Mouse (Mus musculus) mesoderm, embryonic 11.5 days (tissue): Measurements from ENCODE around the gene Chst10.

Source experiments
- DNase-seq: peaks from one replicate; pipeline ENCODE4 v3.0.0-alpha.2; 2012; ENCODE audit warnings: low read depth, low spot score

Chst10 gene

DNA sequence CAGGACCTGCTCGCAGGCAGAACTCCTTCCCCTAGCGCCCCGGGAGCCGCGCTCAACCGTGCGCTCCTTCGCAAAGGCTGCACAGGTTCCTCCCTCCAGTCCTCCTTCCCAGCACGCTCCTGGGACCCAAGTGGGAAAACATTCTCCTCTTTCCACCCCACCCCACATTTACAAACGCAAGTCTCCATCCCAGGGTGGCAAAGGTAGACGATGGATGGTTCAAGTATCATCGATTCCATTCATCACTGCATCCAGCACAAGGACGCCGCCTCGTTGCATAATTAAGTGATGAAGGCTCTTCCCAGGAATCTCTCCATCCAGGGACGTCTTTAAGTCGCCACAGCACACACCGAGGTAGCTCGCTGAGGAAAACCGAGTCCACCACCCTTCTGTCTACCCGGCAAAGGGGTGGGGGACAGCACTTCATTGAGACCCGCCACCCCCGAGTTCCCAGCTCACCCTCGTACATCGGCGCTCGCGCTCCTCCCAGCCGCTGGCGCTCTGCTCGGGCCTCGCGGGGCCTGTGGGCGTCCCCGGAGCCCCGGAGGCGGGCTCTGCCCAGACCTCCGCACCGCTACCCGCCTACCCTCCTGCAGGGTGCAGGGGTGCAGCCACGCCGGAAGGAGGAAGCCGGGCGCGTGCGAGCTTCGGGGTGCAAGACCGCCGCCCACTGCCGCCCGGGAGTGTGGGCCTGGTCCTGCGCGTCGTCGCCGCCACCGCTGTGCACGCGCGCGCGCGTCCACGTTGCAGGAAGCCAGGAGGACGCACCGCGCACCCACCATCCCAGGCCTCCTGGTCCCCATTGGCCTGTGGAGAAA, at the start of gene Chst10:
Chst10 (minus strand) TSS at position 731 of the 818 bp plus-strand sequence.
- peak; percentile 80 for DNase-seq

DNA sequence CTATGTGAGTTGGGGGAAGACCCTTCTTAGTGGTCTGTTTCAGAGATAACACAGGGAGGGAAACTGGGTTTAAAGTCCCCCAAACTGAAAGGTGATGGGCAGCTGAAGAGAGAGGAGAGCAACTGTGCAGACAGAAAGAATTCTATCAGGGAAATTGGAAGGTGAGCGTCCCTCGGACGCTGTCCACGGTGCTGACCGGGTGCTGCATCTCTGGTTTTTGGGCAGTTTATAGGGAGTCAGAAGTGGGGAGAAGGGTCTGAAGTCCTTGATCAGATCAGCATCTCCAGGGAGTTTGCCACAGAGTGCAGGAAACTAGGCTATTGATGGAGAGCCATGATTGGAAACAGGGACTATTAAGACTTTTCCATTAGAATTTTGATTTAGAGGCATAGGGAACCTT, 41.6 kb upstream of the Chst10 start:
- peak; percentile 74 for DNase-seq

DNA sequence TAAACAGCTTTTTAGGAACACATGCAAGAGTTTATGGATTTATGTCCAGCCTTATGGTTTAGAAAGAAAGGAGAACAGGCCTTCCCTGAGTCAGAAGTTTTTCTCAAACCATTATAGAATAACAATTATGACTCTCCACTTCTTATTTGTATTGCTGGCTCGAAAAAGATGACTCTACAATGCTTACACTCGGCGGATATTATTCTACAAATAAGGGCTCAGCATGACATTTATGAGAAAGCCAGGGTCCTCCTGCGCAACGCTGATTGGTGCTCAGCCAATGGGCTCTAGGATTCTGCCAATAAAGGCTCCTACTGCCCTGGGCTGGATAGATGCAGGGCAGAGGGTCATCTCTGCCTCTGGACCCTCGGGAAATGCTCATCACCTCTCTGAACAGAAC, 40.9 kb upstream of the Chst10 start, which contains the start of gene Nms:
Nms (plus strand) TSS at position 301 of the 400 bp plus-strand sequence.
- no peak for DNase-seq

DNA sequence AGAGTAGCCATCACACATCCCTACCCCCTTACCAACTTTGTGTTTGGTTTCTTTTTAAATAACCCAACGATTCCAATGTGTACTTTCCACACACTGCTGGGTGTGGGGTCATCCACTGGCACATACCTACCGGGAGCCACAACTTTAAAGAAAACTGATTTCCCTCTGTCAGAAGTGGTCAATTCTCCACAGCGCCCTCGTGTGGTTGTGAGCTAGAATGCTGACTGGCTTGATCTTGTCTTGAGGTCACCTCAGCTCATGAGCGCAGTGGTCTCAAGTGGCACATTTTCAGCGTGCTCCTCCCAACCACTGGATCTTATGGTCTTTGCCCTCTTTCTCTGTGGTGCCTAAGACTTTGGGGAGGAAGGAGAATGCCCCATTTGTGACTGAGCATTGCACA, 38.8 kb upstream of the Chst10 start:
- DNase-seq = peak; percentile 76

DNA sequence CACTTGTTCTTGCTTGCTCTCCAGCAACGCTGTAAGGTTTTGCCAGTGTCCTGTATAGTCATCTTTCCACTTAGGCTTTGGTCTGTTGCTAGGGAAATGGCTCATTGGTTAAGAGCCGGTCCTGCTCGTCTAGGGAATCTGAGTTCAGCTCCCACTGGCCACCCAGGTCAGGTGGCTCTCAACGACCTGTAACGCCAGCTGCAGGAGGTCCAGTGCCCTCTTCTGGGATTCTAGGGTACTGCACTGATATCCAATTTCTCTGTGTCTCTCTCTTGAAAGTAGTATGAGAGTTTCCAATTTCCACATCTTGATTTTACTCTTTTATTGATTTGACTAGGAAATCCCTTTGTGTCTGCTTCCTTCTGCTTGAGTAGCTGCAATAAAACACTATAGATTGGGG, 36.7 kb upstream of the Chst10 start:
- peak; percentile 54 for DNase-seq

DNA sequence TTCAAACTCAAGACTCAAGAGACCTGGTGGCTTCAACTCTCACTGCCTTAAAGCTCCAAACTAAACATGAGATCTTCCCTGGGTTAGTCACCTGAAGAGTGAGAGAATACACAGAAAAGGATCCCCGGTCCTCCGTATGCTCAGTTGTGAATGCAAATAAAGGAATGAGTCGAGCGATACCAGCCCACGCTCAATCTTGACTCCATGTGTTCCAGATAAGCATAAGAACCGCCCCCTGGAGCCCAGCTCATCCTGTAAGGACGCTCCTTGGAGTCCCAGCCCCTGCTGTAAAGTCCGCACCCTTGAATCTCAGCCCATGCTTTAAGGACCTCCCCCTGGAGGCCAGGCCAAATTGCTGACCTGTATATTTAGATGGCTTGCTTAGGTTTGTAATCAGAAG, 32.8 kb upstream of the Chst10 start:
- DNase-seq = no peak

DNA sequence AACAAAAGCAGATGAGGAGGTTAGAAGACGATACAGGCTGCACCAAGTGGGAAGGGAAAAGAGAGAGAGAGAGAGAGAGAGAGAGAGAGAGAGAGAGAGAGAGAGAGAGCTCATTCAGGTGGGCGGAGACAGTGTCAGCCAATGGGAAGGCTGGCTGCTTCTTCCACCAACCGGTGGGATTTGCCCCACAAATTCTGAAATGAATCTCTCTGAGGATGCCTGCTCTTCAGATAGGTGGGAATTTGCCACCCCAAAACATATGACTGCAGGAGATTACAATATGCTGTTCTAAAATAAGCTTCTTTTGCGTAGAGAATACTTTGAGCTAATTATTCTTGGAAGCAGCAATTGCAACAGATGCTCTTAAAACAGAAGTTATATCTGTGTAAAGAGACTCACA, 31.5 kb upstream of the Chst10 start:
- DNase-seq = no peak

DNA sequence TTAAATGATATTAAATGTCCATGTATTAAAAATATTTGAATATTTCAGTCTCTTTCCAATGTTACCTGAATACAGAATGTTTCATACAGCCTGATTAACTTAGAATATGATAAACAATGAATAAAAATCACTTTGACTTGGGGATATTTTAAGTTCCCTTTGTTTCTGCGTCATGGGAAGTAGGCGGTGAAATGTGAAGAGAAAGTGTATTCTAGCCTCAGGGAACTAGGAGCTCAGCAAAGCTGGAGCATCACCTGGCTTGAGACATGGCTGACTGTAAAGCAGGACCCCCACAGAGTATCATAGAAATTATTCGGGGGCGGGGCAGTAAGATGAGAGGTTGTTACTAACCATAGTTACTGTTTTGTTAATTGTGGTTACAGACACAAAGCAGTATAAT, 31.0 kb upstream of the Chst10 start:
- no peak for DNase-seq

DNA sequence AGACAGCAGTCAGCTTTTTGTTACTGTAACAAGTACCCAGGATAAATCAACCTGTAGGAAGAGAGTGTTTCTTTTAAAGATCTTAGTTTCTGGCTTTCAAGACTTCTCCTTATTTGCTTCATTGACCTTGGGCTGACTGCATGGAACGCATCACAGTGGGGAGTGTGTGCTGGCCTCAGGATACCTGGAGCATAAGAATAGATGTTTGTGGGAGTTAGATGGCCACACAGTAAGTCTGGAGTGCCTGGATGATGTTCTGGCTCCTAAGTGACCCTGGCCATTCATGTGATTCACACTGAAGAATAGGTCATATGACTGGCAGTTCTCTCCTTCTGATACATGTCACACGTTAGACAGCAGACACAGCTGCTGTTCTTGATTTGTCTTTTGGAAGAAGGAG, 6.0 kb upstream of the Chst10 start:
- DNase-seq = no peak

DNA sequence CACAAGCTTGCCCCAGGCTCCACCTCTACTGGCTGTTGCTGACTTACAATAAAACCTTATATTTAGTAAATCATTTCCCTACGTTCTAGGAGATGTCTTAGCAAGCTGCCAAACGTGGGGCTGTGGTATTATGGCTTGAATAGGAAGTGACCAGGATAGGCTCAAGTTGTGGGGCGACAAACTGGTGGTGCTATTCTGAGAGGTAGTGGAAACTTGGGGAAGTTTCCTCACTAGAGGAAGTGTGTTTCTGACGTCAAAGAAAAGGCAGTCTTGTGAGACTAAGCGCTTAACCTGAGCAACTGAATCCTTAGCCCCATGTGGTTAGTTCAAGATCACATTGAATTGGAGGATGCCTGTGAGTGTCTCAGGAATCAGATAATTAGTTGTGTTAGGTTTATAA, 4.6 kb upstream of the Chst10 start:
- no peak for DNase-seq

DNA sequence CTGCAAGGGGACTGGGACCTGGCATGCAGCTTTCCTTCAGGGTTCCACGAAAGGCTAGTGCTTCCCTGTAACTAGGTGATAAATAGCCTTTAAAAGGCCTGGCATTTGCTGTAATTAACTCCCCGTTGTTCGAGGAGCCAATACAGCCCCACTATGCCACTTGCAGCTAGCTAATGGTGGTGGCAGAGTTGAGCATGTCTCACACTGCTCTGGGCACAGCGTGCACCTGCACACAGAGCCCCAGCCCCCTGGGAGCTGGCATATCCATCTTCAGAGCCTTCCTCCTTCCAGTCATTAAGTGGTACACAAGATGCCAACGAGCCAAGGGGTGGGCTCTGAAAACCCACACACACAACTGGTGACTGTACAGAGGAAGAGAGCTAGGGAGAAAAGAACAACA, 4.9 kb downstream of the Chst10 start:
- DNase-seq = no peak

DNA sequence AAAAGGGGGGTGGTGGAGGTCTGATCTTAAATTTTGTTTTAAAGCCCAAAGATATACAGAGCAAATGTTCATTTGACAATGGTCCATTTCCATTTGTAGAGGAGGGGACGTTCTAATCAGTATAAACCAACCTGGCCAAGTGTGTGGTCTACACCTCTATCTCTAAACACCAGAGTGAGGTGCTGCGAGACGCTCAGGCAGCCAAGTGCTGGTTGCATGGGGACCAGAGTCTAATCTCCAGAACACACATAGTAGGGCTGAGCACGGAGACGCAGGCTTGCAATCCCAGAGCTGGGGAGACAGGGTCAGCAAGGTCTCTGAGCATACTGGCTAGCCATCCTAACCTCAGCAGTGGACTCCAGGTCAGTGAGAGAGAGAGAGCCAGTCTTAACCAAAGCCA, 6.5 kb downstream of the Chst10 start:
- no peak for DNase-seq

DNA sequence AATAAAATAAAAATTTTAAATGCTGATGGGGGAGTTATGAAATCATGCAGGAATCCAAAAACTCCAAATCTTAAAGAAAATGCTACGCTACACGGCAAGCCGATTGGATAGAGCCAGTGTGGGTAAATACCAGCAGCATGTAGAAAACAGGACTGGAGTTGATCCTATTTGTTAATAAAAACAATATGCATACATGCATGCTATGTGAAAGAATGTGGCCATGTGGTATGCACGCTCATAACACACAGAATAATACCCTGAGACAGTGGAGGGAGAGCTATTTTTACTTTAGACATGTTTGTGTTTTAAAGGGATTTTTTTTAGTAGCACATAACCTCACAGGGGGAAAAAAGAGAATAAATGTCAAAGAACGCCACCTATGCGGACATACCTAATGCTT, 9.2 kb downstream of the Chst10 start:
- DNase-seq = no peak

DNA sequence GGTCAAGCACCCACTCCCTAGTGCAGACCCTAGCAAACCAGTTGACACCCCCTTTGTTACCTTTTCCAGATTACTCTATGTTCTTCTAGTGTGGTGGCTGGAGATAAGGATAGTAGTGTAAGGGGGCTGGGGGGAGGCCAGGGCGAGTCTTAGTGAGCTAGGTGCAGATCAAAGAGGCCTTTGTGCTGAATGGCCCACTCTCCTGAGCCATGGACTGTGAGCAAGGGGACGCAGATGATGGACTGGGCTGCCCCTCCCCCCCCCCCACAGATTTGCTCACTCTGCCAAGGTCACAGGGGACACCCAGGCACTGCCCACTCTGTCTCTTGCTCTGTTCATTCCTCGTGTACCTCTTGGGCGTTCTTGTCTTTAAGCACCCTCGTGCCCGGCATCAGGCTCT, 10.9 kb downstream of the Chst10 start:
- no peak for DNase-seq

DNA sequence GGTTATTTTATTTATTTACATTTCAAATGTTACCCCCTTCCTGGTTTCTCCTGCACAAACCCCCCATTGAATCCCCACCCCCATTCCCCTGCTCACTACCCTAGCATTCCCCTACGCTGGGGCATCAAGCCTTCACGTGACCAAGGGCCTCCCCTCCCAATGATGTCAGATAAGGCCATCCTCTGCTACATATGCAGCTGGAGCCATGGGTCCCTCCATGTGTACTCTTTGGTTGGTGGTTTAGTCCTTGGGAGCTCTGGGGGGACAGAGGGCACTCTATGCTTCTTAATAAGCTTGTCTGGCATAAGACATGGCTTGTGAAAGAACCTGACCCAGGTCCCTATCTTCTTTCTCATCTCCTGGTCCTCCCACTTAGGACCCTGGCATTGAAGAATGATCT, 11.4 kb downstream of the Chst10 start:
- no peak for DNase-seq

DNA sequence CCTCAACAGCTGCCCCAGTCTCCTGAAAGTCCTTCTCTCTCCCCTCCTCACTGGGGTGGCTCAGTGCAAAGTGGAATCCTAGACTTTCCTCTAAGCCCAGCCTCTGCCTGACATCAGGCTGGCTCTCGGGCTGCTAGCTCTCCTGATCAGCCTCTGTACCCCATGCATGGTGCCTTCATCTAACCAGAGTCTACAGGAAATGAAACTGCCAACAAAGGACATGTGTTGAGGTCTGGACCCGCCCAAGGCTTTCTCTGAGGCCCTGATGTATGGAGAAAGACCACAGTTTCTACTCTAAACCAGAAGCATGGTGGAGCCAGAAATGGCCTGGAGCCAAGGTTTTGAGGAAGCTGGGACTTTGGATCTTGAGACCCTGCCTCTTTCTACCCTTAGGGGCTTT, 12.0 kb downstream of the Chst10 start:
- DNase-seq = no peak

DNA sequence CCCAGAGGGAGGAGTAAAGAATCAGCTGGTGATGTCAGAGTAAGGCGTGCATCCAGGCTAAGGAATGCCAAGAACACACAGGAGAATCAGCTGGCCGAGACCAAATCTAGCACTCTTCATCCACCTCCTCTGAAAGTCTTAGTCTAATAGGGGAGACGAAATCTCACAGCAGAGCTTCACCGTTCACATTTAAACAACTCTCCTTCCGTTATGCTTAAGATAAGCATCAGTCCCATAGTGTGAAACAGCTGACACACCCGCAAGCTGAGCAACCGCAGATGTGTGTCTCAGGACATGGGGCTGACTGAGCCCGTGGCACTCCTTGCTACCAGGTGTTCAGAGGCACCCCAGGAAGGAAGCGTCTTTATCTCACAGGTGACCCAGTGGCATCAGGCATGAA, 14.2 kb downstream of the Chst10 start:
- DNase-seq = no peak

DNA sequence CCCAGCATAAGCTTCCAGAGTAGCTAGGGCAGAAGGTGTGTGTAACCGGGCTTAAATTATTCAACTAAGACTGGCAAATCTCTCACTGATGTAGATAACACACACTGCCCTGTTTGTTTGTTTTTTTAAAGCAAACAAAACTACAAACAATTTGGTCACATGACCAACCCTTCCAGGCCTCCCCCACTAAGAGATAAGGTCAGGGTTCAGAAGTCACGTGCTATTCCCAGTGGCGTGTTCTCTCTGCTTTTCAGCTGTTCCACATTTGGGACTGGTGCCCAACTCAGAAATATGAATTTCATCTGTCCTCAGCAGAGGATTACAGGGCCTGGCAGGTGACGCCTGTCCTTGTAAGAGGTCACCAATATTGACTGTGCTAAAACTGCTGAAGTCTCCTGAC, 15.2 kb downstream of the Chst10 start:
- no peak for DNase-seq

DNA sequence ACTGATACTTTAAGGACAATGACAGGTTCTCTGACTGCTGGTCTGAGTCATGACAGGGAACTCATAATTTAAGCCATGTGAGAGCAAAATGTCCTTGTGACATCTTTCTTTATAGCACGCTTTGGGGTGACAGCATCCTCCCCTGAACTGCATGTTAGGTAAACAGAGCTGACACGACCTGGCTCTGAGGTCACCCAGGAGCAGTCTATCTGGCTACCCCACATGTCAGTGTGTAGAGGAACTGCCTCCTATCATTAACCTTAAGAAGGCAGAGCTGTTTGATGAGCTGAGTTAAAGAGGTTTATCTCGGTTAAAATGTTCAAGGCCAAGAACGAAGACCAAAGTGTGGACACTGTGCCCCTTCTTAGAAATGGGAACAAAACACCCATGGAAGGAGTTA, 16.6 kb downstream of the Chst10 start:
- DNase-seq = no peak

DNA sequence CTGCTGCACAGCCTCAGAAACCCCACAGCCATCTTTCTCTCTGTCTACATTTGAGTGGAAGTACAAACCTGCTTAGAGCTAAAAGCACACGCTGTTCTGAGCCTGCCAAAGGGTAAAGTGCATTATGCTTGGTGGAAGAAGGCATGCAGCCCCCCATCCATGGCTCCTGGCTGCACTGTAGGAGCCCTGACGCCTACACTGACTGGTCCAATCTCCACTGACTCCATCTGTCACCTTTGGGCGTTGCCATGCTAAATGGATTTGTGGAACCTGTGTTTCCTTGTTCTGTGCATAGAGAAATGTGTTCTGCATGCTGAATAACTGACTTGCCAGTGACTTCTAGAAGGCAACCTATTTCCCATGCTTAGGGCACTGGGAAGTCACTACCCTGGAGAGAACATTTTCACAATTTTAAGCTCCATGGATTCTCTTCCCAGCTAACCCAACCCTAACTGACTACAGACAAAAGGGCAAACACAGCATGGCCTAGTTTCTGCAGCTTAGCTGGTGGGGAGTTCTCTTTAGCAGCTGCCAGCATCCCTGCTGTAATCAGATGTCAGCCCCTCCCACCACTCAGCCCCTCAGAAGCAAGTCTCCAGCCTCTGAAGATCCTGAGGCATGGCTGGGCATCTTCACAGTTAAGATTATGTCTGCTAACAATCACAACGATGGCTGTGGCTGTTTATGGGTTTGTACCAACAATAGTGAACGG, 21.1 kb downstream of the Chst10 start:
- DNase-seq = no peak

DNA sequence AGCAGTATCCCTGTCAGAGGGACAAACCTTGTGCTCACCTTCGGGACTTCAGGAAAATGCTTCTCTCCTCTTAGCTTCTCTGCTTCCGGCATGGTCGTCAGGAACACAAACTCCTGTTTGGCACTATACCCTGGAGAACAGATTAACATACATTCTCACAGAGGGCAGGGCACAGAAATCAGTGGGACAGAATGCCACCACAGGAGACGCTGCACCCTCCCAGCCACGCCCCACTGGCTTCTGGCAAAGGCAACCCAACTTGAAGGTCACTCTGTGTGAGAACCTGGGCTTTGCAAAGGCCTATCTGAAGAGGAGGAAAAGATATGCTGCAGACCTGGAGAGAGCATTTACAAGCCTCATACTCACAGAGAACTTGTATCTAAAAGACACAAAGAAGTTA, 24.1 kb downstream of the Chst10 start:
- DNase-seq = no peak

DNA sequence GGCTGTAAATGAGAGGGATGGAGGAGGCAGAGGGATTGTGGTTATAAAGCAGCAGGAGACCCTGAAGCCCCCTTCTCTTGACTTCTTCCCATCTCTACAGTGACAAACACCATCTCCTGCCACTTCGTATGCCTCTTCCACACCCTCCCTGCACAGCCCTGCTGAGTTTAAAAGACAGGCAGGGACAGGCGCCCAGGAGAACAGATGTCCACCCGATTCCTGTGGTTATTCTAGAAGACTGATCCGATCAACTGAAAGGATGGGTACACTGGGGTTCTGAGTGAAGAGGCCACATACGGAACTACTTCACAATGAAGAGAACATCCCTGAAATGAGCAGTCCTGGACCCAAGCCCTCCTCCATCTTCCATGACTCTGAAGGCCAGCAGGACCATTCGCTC, 26.1 kb downstream of the Chst10 start:
- no peak for DNase-seq
